Mouse (Mus musculus) sigmoid colon, adult 10 weeks (tissue): ENCODE measurements around the gene Pdxdc1. TPM values are rescaled to one million over a fixed set of nuclear protein-coding genes. Genes with fewer than 3 reads are reported as not detected.

ENCODE experiments used
- polyA plus RNA-seq: library from polyadenylated mRNA; stranded (reverse); fragments of 350-450 nt; fragmentation: Illumina TruSeq; extraction: RNeasy Lipid Tissue Mini Kit (QIAGEN cat#74804); gene quantifications from one replicate; pipeline ENCODE4 v1.2.3, GENCODE M21; 2014; ENCODE audit warnings: low read depth, low replicate concordance

The Pdxdc1 gene
- 629 TPM for polyA plus RNA-seq

DNA sequence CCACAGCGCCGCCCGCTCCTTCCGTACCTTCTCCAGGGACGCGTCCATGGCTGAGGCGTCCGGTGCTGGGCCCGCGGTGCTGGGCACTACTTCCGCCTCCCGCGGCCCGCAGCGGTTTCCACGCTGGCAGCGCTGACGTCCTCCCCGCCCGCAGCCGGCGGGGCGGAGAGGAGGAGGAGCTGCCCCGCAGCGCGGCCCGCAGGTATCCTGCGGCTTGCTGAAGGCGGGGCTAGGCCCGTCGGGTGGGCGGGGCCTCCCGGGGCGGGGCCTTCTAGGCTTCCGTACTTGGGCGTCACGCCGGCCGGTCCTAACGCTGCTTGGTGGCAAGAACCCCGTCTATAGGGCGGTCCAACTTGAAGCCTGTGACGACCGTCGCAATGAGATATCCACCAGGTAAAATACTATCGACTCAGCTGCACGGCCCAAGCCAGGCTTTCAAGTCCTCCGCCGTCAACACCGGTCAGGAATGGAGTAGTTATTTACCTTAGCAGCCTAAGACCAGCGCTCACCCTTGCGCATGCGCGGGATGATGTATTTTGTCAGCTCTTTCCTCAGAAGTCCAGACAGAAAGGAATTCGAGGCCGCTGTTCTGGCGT lies at the start of gene Pdxdc1, which contains the start of gene Mpv17l:
Pdxdc1 (minus strand) TSS at position 244 of the 596 bp plus-strand sequence.
Mpv17l (plus strand) TSS at position 274 of the 596 bp plus-strand sequence.

DNA sequence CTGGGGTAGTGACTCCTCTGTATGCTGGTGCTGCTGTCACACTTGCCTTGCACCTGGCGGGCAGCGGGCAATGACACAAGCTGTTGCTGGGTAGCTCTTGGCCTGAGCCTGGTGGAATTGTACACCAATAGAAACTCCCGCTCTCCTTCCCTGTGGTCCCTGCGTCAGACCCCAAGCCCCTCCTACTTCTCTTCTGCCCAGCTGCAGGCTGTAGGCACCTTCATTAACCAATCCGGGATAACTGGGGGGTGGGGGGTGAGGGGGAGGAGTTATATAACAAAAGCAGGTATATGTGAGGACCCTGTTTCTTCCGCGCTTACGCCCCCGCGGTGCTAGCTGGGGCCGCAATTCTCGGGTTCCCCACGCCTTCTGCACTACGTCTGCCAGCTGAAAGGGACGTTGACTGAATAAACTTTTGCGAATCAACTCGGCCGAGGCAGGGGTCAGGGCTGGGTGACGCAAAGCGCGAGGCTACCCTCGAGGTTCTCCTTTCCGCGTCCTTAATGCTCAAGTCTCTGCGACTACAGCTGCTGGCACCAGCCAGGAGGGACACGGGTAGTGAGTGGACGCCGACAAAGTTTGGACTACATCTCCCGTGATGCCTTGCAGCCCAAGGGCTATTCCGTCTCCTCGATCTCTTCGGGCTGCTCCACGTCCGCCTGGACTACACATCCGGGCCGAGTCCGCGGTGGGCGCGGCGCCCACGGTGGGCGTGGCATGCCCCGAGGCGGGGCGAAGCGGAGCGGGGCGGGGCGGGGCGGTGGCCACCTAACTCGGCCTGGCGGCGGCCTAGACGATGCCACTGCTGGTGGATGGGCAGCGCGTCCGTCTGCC lies 84.2 kb downstream of the Pdxdc1 start, which contains the start of gene Ntan1:
Ntan1 (plus strand) TSS at position 286 of the 834 bp plus-strand sequence.

Other genes with a start within 250 kb of the Pdxdc1 start
- gene Parn, start 235.0 kb downstream of the Pdxdc1 start, polyA plus RNA-seq: 27.5 TPM
- gene Bfar, start 231.3 kb downstream of the Pdxdc1 start, polyA plus RNA-seq: 108 TPM
- 28.2 TPM for gene 3110001I22Rik, start 231.2 kb downstream of the Pdxdc1 start, polyA plus RNA-seq
- 27.3 TPM for gene Pla2g10, start 172.1 kb downstream of the Pdxdc1 start, polyA plus RNA-seq
- gene Rrn3, start 122.4 kb downstream of the Pdxdc1 start, polyA plus RNA-seq: 27.5 TPM
- 68.7 TPM for gene Ntan1, start 84.3 kb downstream of the Pdxdc1 start, polyA plus RNA-seq
- gene Mpv17l, start within 50 bp of the Pdxdc1 start, polyA plus RNA-seq: 21.9 TPM
- 0.35 TPM for gene 2900011O08Rik, start 83.5 kb upstream of the Pdxdc1 start, polyA plus RNA-seq
- not detected for gene Ifitm7, start 83.8 kb upstream of the Pdxdc1 start, polyA plus RNA-seq